Mouse (Mus musculus) liver, postnatal 0 days (tissue): ENCODE measurements around the gene Amn. TPM values are rescaled to one million over a fixed set of nuclear protein-coding genes. Genes with fewer than 3 reads are reported as not detected.

Source experiments
- ATAC-seq: fragments of 200-750 bp; cut with Nextera tagmentation; 2 replicates; pipeline ENCODE4 v1.8.0; 2017; ENCODE audit warnings: mild to moderate bottlenecking, moderate library complexity
- DNase-seq: peaks from one replicate; pipeline ENCODE4 v3.0.0-alpha.2; 2016
- H3K27ac ChIP-seq: fragments of 300-500 bp; sonication (generic); 2 replicates; pipeline ENCODE4 v1.5.1; 2014; ENCODE audit warnings: antibody characterized with exemption, moderate library complexity, mild to moderate bottlenecking, low read depth
- H3K27me3 ChIP-seq: fragments of 300-500 bp; sonication (generic); 2 replicates; pipeline ENCODE4 v1.6.1; 2014; ENCODE audit warnings: low read length, control low read depth, mixed read lengths; ENCODE audit not compliant: insufficient read depth
- H3K36me3 ChIP-seq: fragments of 300-500 bp; sonication (generic); replicated peaks from 2 replicates; pipeline ENCODE4 v1.6.1; 2014; ENCODE audit warnings: mild to moderate bottlenecking, control low read depth, low read length, moderate library complexity, mixed read lengths; ENCODE audit not compliant: insufficient read depth
- H3K4me1 ChIP-seq: fragments of 300-500 bp; sonication (generic); 2 replicates; pipeline ENCODE4 v1.6.1; 2014; ENCODE audit warnings: antibody characterized with exemption, mild to moderate bottlenecking, control low read depth; ENCODE audit not compliant: insufficient read depth
- H3K4me2 ChIP-seq: fragments of 300-500 bp; sonication (generic); 2 replicates; pipeline ENCODE4 v1.6.1; 2014; ENCODE audit warnings: low read depth, mild to moderate bottlenecking, low read length, moderate library complexity, mixed read lengths
- H3K4me3 ChIP-seq: fragments of 300-500 bp; sonication (generic); 2 replicates; pipeline ENCODE4 v1.5.1; 2014; ENCODE audit warnings: low read depth, low read length
- H3K9ac ChIP-seq: fragments of 300-500 bp; sonication (generic); replicated peaks from 2 replicates; pipeline ENCODE4 v1.6.1; 2014; ENCODE audit warnings: mild to moderate bottlenecking, moderate library complexity
- H3K9me3 ChIP-seq: fragments of 300-500 bp; sonication (generic); 2 replicates; pipeline ENCODE4 v1.6.1; 2016; ENCODE audit warnings: mild to moderate bottlenecking, control low read depth, low read length, mixed read lengths
- CTCF ChIP-seq: sonication (generic); IDR thresholded peaks from 2 replicates; pipeline ENCODE4 v1.5.1; 2016; ENCODE audit warnings: antibody characterized with exemption, low read depth
- EP300 ChIP-seq: IDR thresholded peaks from 2 replicates; pipeline ENCODE4 v1.6.1; 2016; ENCODE audit warnings: antibody characterized with exemption, low read depth, mild to moderate bottlenecking
- WGBS: fragments of 180-500 bp; shearing (Covaris S2); extraction: QIAGEN DNeasy Blood & Tissue Kit; methylation state at CpG from one replicate; pipeline ENCODE4 v1.1.7; 2014; ENCODE audit not compliant: insufficient replicate concordance; 5-methylcytosine and 5-hydroxymethylcytosine counted together
- polyA plus RNA-seq: library from polyadenylated mRNA; unstranded; fragments of >200 nt; fragmentation: Nextera tagmentation; extraction: Ambion mirVana; gene quantifications from 2 replicates; pipeline ENCODE4 v1.2.1, GENCODE M21; 2015

Amn gene
- polyA plus RNA-seq, 1 experiment from 2014 or later: 0.61 TPM

DNA sequence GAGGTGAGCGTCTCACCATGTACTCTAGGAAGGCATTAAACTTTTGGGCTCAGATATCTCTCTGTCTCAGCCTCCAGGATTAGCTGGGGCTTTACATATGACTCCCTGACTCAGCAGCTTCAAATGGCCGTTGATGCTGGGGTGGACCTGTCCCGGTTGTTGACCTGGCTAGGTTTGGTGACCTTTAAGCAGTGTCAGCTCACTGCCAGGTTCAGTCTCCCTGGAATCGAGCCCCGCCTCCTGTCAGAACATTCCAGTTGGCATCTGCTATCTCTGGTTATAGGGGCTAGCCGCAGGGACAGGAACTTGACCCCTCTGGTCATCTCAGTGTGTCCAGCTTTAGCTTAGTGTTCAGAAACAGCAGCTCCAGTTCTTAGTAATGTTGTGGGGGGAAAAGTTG is 5.5 kb downstream of the Amn start:
- peaks cover 5% of the 10 kb centered on the region for H3K9me3 ChIP-seq
- no peak for DNase-seq
- H3K36me3 ChIP-seq: no peaks in the 10 kb centered on the region
- H3K4me3 ChIP-seq: no peak overlapping the region
- H3K27ac ChIP-seq: no peak overlapping the region
- peaks cover 17% of the 10 kb centered on the region for H3K4me1 ChIP-seq
- TF ChIP-seq CTCF (no peak), EP300 (no peak)
- H3K27me3 ChIP-seq: peaks cover 62% of the 10 kb centered on the region
- 49% methylated on average over 6 of the region's 6 CpGs for WGBS
- ATAC-seq: peak; percentile 46
- H3K4me2 ChIP-seq: no peak overlapping the region
- H3K9ac ChIP-seq: no peak overlapping the region

DNA sequence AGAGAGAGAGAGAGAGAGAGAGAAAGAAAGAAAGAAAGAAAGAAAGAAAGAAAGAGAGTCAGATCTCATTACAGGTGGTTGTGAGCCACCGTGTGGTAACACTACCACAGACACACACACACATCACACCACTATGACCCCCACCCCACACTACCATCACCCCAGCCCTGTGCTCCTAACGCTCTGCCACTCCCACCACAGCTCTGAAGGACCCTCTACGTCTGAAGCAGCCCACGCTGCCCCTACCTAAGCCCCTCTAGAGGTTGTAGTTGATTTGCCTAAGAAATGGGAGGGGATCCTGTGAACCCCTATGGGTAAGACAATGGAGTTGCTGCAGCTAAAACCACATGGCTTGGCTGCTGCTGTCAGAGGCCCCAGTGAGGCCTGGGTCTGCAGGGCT is 12.7 kb downstream of the Amn start:
- Histone ChIP-seq H3K4me3 (no peak overlapping the region), H3K9ac (no peak overlapping the region), H3K4me2 (no peak overlapping the region), H3K36me3 (no peaks in the 10 kb centered on the region), H3K27ac (no peak overlapping the region), H3K27me3 (0 out of 2 replicates have a peak, but pooled peaks cover 4% of the 10 kb centered on the region), H3K4me1 (peaks cover 2% of the 10 kb centered on the region; the same call in 1 of the 2 replicates), H3K9me3 (peaks cover 5% of the 10 kb centered on the region)
- ATAC-seq (no peak), DNase-seq (no peak)
- TF ChIP-seq CTCF: no peak
- TF ChIP-seq EP300: no peak
- 87% methylated on average over 4 of the region's 4 CpGs for WGBS

DNA sequence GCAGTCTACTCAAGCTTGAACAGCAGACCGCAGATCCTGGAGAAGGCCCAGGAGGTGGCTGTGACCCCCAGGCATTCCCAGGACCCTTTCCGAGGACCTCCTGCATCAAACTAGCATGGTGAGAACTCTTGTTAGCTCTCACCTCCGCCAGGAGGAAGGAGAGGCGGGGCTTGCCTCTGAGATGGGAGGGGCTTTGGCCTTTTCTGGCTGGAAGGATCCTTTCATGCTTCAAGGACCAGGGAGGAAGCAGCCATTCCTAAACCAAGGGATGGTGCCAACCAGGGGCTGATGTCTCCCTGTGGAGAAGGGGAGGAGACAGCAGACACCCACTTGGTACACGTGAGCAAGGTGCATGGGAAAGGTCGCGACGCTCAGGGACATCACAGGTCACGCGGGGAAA is 13.6 kb downstream of the Amn start:
- no peak overlapping the region for H3K9ac ChIP-seq
- H3K4me2 ChIP-seq: 0 out of 2 replicates have a peak overlapping the region, but pooled peaks have one; percentile 18
- peaks cover 2% of the 10 kb centered on the region; the same call in 1 of the 2 replicates for H3K4me1 ChIP-seq
- ATAC-seq (no peak), DNase-seq (no peak)
- no peaks in the 10 kb centered on the region for H3K9me3 ChIP-seq
- no peaks in the 10 kb centered on the region for H3K27me3 ChIP-seq
- 29% methylated on average over 10 of the region's 10 CpGs for WGBS
- H3K27ac ChIP-seq: no peak overlapping the region
- no peaks in the 10 kb centered on the region for H3K36me3 ChIP-seq
- H3K4me3 ChIP-seq: no peak overlapping the region
- TF ChIP-seq CTCF (no peak), EP300 (no peak)

DNA sequence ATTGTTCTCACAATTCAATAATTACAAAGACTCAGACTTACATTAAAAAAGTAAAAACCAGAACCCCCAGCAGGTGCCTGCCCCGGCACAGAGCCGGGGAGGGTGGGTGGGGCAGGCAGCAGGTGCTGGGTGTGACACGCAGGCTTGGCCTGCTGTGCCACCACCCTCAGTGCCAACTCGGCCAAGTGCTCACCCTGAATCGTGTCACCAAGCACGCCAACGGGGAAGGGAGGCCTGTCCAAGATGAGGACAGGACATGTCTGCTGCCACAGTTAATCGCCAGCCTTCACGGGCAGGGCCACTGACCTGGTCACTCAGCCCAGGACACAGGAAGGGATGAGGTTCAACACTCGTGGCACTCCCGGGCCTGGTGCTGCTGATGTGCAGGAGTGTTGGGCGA is 22.1 kb downstream of the Amn start:
- 86% methylated on average over 12 of the region's 12 CpGs for WGBS
- no peak overlapping the region for H3K9ac ChIP-seq
- ATAC-seq: no peak
- H3K27ac ChIP-seq: no peak overlapping the region
- no peaks in the 10 kb centered on the region for H3K4me1 ChIP-seq
- no peaks in the 10 kb centered on the region for H3K9me3 ChIP-seq
- no peak for DNase-seq
- peaks cover 28% of the 10 kb centered on the region for H3K36me3 ChIP-seq
- TF ChIP-seq CTCF (no peak), EP300 (no peak)
- no peak overlapping the region for H3K4me2 ChIP-seq
- no peak overlapping the region for H3K4me3 ChIP-seq
- no peaks in the 10 kb centered on the region for H3K27me3 ChIP-seq

DNA sequence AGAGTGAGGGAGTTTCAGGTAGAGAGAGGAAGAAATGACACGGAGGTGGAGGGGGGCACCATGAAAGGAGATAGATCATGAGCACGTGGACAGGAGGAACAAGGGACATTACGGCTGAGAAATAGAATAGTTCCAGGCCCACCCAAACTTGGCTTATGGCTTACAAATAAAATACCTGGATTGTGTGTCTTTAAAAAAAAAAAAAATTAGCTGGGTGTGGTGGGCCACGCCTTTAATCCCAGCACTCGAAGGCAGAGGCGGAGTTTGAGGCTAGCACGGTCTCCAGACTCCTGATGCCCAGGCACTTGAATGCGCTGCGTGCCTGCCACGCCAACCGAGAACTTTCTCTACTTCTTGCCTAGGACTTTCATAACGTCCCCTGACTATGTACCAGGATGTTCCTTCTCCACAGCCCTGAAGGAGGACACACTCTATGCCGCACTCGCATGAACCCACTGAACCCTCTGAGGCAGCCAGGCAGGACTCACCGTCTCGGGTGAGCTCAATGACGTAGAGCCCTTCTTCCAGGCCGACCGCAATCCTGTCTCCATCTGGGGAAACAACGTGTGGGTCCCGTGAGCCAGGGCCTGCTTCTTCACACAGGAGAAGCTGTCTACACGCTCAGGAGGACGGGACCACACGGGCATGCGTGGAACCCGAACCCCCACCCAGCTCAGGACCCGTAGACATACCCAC is 30.6 kb downstream of the Amn start:
- TF ChIP-seq CTCF (no peak), EP300 (no peak)
- Histone ChIP-seq H3K36me3 (peaks cover 55% of the 10 kb centered on the region), H3K27me3 (no peaks in the 10 kb centered on the region), H3K4me2 (no peak overlapping the region), H3K27ac (no peak overlapping the region), H3K9ac (no peak overlapping the region), H3K4me3 (no peak overlapping the region), H3K4me1 (no peaks in the 10 kb centered on the region), H3K9me3 (no peaks in the 10 kb centered on the region)
- DNase-seq (no peak), ATAC-seq (no peak)
- WGBS: 82% methylated on average over 27 of the region's 27 CpGs

DNA sequence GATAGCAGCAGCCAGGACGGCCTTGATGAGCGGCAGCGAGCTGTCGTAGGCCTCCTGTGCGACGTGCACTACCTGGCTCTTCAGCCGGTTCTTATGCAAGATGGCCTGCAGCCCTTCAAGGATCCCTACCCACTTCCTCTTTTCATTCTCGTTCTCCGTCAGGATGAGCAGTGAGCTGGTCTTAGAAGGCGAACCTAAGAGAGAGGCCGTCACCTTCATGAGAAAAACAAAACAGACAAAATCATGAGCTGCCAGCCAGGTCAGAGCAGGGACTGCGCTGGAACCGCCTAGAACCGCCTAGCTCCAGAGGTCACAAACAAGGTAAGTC is 31.1 kb downstream of the Amn start:
- no peak for ATAC-seq
- DNase-seq: no peak
- H3K4me2 ChIP-seq: no peak overlapping the region
- peaks cover 54% of the 10 kb centered on the region for H3K36me3 ChIP-seq
- H3K4me1 ChIP-seq: no peaks in the 10 kb centered on the region
- WGBS: 69% methylated on average over 14 of the region's 14 CpGs
- H3K9me3 ChIP-seq: no peaks in the 10 kb centered on the region
- H3K4me3 ChIP-seq: no peak overlapping the region
- TF ChIP-seq CTCF (no peak), EP300 (no peak)
- no peaks in the 10 kb centered on the region for H3K27me3 ChIP-seq
- no peak overlapping the region for H3K9ac ChIP-seq
- no peak overlapping the region for H3K27ac ChIP-seq
